Mouse (Mus musculus) brain, embryonic 14.5 days (tissue): ENCODE data around the gene Morn3. TPM values are rescaled to one million over a fixed set of nuclear protein-coding genes. Genes with fewer than 3 reads are reported as not detected.

Experiments
- DNase-seq: peaks from one replicate; pipeline ENCODE4 v3.0.0-alpha.2; 2011; ENCODE audit warnings: low read depth
- CTCF ChIP-seq: fragments of 200-500 bp; IDR thresholded peaks from 2 replicates; pipeline ENCODE4 v1.5.1; 2012; ENCODE audit warnings: inconsistent platforms, mild to moderate bottlenecking, moderate library complexity, borderline replicate concordance; ENCODE audit not compliant: insufficient read depth, insufficient read length; ENCODE audit errors: extremely low read depth
- POLR2A ChIP-seq: fragments of 200-500 bp; IDR thresholded peaks from 2 replicates; pipeline ENCODE4 v1.6.1; 2012; ENCODE audit warnings: mild to moderate bottlenecking, inconsistent platforms, borderline replicate concordance; ENCODE audit not compliant: poor library complexity, insufficient read depth, insufficient read length, severe bottlenecking; ENCODE audit errors: extremely low read depth
- polyA plus RNA-seq: library from polyadenylated mRNA; depleted of rRNA; stranded (reverse); fragments of >200 nt; gene quantifications from 2 replicates; pipeline ENCODE4 v1.2.3, GENCODE M21; 2012; rRNA removed

The Morn3 gene
- 0.16 and 0.59 TPM in 2 replicates for polyA plus RNA-seq

- no peak for DNase-seq
- no peak for TF ChIP-seq CTCF
- TF ChIP-seq POLR2A: no peak
Measured at GRCm38 (mm10) chr5:123046916-123047315, at the start of gene Morn3. TSS of gene Morn3 (minus strand) at chr5:123047016.

- no peak for DNase-seq
- TF ChIP-seq CTCF: no peak
- TF ChIP-seq POLR2A: no peak
Measured at GRCm38 (mm10) chr5:123096299-123096698, 49.5 kb upstream of the Morn3 start.

DNA sequence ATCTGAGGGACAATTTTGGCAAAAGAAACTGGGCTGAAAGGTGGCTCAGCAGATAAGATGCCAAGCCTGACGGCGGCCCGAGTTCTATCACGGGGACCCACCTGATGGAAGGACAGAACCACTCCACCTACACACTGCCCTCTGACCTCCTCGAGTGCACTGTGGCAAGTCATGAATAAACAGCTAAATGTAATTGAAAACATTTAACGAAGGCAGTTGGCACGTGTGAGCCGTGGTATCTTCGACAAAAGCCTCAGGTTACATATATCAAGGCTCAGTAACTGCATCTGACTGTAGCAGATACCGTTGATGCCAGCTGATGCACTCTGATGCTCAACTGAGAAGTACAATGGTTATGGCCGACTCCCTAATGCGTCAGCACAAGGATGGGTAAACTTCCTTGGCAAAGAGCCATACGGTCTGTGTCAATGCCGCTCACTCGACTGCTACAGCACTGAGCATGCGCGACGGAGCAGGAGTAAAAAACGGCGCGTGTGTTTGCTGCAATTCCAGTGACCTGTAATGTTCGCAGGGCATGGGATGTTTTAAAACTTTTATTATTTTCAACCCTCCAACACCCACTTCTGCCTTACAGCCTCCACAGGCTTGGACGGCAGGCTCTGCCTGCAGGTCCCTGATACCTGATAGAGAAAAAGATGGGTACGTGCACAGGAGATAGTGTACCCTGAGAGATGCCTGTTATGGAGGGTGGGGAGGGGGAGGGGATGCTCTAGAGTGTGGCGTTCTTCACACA lies 47.6 kb upstream of the Morn3 start:
- no peak for TF ChIP-seq POLR2A
- no peak for TF ChIP-seq CTCF
- DNase-seq: peak; percentile 63

DNA sequence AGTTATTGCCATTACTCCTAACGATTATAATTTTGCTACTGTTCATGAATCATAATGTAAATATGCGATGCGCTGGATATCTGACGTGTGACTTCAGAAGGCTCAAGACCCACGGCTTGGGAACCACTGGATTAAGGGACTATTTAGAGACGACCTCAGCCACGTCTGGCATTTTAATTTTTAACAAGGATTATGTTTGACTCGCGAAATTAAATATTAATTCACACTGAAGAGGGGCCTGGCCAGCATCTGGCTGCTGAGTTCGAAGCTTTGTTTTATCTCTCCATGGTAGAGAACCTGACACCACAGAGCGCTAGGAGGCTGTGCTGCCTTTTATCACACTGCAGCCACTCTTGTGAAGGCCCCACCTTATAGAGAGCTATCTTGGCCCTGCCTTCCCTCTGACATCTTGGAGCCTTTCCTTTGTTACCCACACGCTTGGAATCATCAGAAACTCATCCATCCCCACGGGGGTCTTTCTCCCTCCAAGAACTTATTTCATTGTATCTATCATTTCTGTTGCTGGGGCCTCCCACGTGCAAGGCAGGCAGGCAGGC lies 46.3 kb upstream of the Morn3 start:
- no peak for DNase-seq
- TF ChIP-seq POLR2A (no peak), CTCF (no peak)

DNA sequence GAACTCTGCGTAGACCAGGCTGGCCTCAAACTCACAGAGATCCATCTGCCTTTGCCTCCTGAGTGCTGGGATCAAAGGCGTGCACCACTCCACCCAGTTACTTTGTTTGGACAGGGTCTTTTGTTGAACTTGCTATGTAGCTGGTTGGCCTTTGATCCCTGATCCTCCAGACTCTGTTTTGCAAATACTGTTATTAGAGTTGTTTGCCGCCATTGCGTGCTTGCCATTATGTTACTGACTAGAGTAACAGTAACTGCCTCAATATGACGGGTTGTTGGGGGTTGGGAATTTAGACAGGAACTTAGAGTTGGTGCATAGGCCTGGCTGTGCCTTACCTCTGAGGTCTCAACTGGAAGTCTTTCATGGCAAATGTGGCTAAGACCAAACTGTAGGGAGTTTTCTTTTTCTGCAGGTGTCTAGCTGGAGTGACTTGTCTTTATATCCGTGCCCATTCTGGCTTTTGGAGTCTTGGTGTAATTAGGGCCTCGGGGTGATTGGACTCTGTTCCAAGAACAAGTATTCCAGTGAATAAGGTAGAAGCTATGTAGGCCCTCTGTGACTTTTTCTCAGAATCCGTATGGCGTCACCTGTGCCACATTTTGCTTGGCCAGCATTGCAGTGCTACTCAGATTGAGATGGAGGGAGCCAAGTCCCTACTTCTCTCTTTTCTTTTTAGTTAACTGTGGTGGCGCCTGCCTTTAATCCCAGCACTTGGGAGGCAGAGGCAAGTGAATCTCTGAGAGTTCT lies 43.9 kb upstream of the Morn3 start:
- DNase-seq: no peak
- TF ChIP-seq CTCF (no peak), POLR2A (no peak)

GRCm38 (mm10) chr5:123088784-123089183 lies 42.0 kb upstream of the Morn3 start:
- no peak for TF ChIP-seq CTCF
- TF ChIP-seq POLR2A: no peak
- DNase-seq: no peak

GRCm38 (mm10) chr5:123086501-123086900 lies 39.7 kb upstream of the Morn3 start:
- DNase-seq: no peak
- no peak for TF ChIP-seq CTCF
- no peak for TF ChIP-seq POLR2A

- peak; percentile 27 for DNase-seq
- no peak for TF ChIP-seq POLR2A
Measured at GRCm38 (mm10) chr5:123083340-123084050, 36.7 kb upstream of the Morn3 start.

DNA sequence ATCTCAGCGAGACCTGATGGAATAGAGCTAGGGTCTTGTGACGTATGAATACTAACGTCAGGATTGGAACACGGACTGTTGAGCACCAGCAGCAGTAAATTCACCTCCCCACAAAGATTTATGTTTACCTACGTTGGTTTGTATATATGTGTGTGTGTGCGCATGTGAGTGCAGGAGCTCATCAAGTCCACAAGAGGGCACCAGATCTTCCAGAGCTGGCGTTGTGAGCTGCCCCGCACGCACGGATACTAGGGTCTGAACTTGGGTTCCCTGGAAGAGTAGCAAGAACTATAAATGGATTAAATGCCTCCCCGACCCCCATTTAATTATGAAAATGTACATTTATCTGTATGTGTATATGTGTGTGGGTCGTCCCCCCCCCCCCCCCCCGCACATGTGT lies 33.7 kb upstream of the Morn3 start:
- TF ChIP-seq POLR2A (no peak), CTCF (0 out of 2 replicates have a peak, but pooled peaks have one; percentile 1)

GRCm38 (mm10) chr5:123080041-123080440 lies 33.2 kb upstream of the Morn3 start:
- no peak for TF ChIP-seq POLR2A
- TF ChIP-seq CTCF: no peak
- DNase-seq: no peak

More for the DNA sequence above, 33.7 kb upstream of the Morn3 start:
- DNase-seq: no peak

DNA sequence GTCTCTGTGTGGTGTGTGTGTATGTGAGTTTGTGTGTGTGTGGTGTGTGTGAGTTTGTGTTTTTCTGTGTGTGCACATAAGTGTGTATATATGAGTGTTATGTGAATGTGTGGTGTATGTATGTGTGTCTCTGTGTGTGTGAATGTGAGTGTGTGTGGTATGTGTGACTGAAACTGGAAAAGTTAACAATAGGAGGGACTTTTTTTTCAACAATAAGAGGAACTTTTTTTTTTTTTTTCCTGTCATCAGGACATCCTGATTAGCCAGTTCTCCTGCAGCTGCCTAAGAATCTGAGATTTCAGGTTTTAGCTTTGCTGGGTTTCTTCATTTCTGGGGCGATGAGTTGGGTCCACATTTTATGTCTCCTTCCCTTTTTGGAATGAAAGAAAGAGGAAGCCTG lies 32.8 kb upstream of the Morn3 start:
- DNase-seq: no peak
- TF ChIP-seq POLR2A (no peak), CTCF (no peak)
